Mouse (Mus musculus) stomach, embryonic 15.5 days (tissue): ENCODE measurements around the gene Nans. TPM values are rescaled to one million over a fixed set of nuclear protein-coding genes. Genes with fewer than 3 reads are reported as not detected.

ENCODE experiments used
- ATAC-seq: fragments of 200-750 bp; cut with Nextera tagmentation; 2 replicates; pipeline ENCODE4 v1.8.0; 2017; ENCODE audit warnings: low read depth, moderate number of reproducible peaks, moderate TSS enrichment; ENCODE audit not compliant: insufficient read depth, low FRiP score
- H3K27ac ChIP-seq: fragments of 300-500 bp; sonication (generic); 2 replicates; pipeline ENCODE4 v1.5.1; 2015; ENCODE audit warnings: mild to moderate bottlenecking, inconsistent platforms
- H3K27me3 ChIP-seq: fragments of 300-500 bp; sonication (generic); replicated peaks from 2 replicates; pipeline ENCODE4 v1.6.1; 2015; ENCODE audit warnings: inconsistent platforms
- H3K36me3 ChIP-seq: fragments of 300-500 bp; sonication (generic); 2 replicates; pipeline ENCODE4 v1.6.1; 2015; ENCODE audit warnings: inconsistent platforms
- H3K4me1 ChIP-seq: fragments of 300-500 bp; sonication (generic); 2 replicates; pipeline ENCODE4 v1.6.1; 2015; ENCODE audit warnings: inconsistent platforms
- H3K4me2 ChIP-seq: fragments of 300-500 bp; sonication (generic); 2 replicates; pipeline ENCODE4 v1.6.1; 2015; ENCODE audit warnings: mild to moderate bottlenecking, inconsistent platforms
- H3K4me3 ChIP-seq: fragments of 300-500 bp; sonication (generic); replicated peaks from 2 replicates; pipeline ENCODE4 v1.5.1; 2015; ENCODE audit warnings: inconsistent platforms
- H3K9ac ChIP-seq: fragments of 300-500 bp; sonication (generic); 2 replicates; pipeline ENCODE4 v1.6.1; 2015; ENCODE audit warnings: inconsistent platforms
- H3K9me3 ChIP-seq: fragments of 300-500 bp; sonication (generic); 2 replicates; pipeline ENCODE4 v1.6.1; 2016; ENCODE audit warnings: inconsistent platforms
- WGBS: fragments of 180-500 bp; shearing (Covaris S2); methylation state at CpG from one replicate; pipeline ENCODE4 v1.1.7; 2015; 5-methylcytosine and 5-hydroxymethylcytosine counted together
- polyA plus RNA-seq: library from polyadenylated mRNA; unstranded; fragments of >200 nt; fragmentation: Nextera tagmentation; extraction: Ambion mirVana; gene quantifications from 2 replicates; pipeline ENCODE4 v1.2.1, GENCODE M21; 2015

The Nans gene
- polyA plus RNA-seq, 1 experiment from 2014 or later, result 88.6 TPM

GRCm38 (mm10) chr4:46452855-46453719 is 36.0 kb upstream of the Nans start:
- Histone ChIP-seq H3K27ac (peak overlapping the region; percentile 96; the same call in 1 of the 2 replicates), H3K9ac (peak overlapping the region; percentile 21; the same call in 1 of the 2 replicates), H3K4me1 (peaks cover 20% of the 10 kb centered on the region), H3K27me3 (no peaks in the 10 kb centered on the region), H3K9me3 (no peaks in the 10 kb centered on the region), H3K4me3 (peak overlapping the region; percentile 82), H3K36me3 (no peaks in the 10 kb centered on the region), H3K4me2 (peak overlapping the region; percentile 76)
- 32% methylated on average over 13 of the region's 13 CpGs for WGBS
- no peak for ATAC-seq

GRCm38 (mm10) chr4:46454097-46454864 is 34.8 kb upstream of the Nans start:
- no peaks in the 10 kb centered on the region for H3K9me3 ChIP-seq
- H3K36me3 ChIP-seq, result no peaks in the 10 kb centered on the region
- peak overlapping the region; percentile 76 for H3K4me2 ChIP-seq
- no peaks in the 10 kb centered on the region for H3K27me3 ChIP-seq
- no peak overlapping the region for H3K9ac ChIP-seq
- WGBS, result 67% methylated on average over 5 of the region's 5 CpGs
- H3K4me3 ChIP-seq, result no peak overlapping the region
- no peak for ATAC-seq
- peaks cover 20% of the 10 kb centered on the region for H3K4me1 ChIP-seq
- no peak overlapping the region for H3K27ac ChIP-seq

DNA sequence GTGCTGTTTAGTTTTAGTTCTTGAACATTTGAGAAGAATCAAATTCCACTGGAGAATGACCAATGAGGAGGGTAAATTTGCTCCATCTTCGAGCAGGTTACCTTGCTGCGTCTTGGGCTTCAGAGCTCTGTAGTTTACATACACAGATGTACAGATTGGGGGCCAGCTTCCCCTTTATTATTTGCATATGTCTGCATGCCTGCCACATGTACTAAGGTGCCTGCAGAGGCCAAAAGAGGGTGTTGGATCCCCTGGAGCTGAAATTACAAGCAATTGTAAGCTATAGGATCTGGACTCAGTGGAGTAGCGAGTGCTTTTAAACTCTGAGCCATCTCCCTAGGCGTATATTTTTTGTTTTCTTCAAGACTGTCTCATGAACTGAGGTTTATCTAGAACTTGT is 32.3 kb upstream of the Nans start:
- Histone ChIP-seq H3K9ac (no peak overlapping the region), H3K9me3 (no peaks in the 10 kb centered on the region), H3K27ac (no peak overlapping the region), H3K4me1 (peaks cover 20% of the 10 kb centered on the region), H3K4me2 (no peak overlapping the region), H3K4me3 (no peak overlapping the region), H3K36me3 (peaks cover 6% of the 10 kb centered on the region; the same call in 1 of the 2 replicates), H3K27me3 (no peaks in the 10 kb centered on the region)
- ATAC-seq, result no peak
- 75% methylated on average over 4 of the region's 4 CpGs for WGBS

DNA sequence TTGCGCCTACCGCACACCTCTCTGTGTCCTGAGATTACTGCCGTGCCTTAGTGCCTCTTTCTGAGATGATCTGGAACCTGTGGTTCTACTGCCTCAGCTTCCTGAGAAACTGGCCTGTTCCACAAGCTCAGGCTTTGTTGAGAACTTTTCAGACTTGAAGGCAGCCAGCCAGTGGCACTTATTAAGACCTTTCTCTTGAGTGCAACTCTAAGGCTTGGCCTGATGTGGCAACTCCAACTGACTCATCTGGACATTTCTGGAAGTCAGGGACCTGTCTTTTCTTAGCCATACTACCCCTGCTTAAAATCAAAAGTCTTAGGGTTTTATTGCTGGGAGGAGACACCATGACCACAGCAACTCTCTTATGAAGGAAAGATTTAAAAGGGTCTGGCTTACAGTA is 31.9 kb upstream of the Nans start:
- Histone ChIP-seq H3K27me3 (no peaks in the 10 kb centered on the region), H3K27ac (no peak overlapping the region), H3K4me3 (no peak overlapping the region), H3K36me3 (peaks cover 6% of the 10 kb centered on the region), H3K4me1 (peaks cover 20% of the 10 kb centered on the region), H3K9ac (no peak overlapping the region), H3K4me2 (no peak overlapping the region), H3K9me3 (no peaks in the 10 kb centered on the region)
- ATAC-seq, result no peak
- 91% methylated on average over 3 of the region's 3 CpGs for WGBS

- Histone ChIP-seq H3K4me2 (no peak overlapping the region), H3K27ac (no peak overlapping the region), H3K4me1 (peaks cover 13% of the 10 kb centered on the region), H3K9ac (no peak overlapping the region), H3K9me3 (no peaks in the 10 kb centered on the region), H3K4me3 (no peak overlapping the region), H3K27me3 (no peaks in the 10 kb centered on the region), H3K36me3 (peaks cover 11% of the 10 kb centered on the region)
- ATAC-seq, result no peak
- WGBS, result 96% methylated on average over 2 of the region's 2 CpGs
These were observed 30.6 kb upstream of the Nans start for GRCm38 (mm10) chr4:46458411-46458810.

DNA sequence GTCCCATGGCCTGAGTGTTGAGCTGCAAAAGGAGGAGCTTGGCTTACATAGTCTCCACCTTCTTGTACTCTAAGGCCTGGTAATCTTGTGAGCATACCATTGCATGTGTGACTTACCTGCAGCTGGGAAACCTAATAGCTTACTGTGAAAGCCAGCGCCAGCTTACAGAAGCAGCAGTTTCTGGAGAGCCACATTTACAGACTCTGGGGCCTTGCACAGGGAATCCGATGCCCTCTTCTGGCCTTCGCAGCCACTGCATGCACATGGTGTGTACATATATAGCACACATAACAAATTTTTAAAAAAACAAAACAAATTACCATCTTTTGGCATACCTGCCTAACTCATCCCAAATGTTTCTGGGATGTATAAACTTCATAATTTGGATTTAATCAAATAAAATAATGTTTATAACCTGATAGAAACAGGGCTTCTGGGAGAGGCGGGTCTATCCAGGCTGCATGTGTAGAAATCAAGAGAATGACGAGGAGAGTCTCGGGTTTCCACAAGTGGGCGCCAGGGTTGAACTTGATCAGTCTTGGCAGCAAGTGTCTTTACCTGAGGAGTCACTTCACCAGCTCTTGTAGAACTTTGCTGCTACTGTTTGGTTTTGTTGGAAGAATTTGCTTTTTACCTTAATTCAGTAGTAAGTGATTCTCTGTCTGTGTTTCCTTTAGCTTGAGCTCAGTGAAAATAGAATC is 25.8 kb upstream of the Nans start:
- H3K4me2 ChIP-seq, result no peak overlapping the region
- no peak overlapping the region for H3K9ac ChIP-seq
- H3K36me3 ChIP-seq, result peaks cover 54% of the 10 kb centered on the region
- no peak for ATAC-seq
- H3K27ac ChIP-seq, result no peak overlapping the region
- no peaks in the 10 kb centered on the region for H3K4me1 ChIP-seq
- no peak overlapping the region for H3K4me3 ChIP-seq
- H3K27me3 ChIP-seq, result no peaks in the 10 kb centered on the region
- WGBS, result 83% methylated on average over 7 of the region's 7 CpGs
- H3K9me3 ChIP-seq, result no peaks in the 10 kb centered on the region

DNA sequence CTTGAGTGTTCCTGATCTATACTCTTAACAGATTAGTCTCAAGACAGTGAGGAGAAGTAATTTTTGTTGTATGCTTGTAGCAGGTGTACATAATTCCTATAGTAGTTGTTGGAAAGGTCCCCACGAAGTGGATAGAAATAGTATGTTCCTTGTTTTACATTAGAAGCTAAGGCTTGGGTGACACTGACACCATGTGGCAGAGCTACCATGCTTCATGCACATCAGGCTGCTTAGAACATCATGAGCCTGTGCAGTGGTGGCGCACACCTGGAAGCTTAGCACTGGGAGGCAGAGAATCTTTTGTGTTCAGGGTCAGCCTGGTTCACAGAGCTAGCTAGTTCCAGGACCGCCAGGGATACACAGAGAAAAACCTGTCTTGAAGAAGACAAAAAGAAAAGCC is 23.3 kb upstream of the Nans start:
- H3K36me3 ChIP-seq, result peaks cover 69% of the 10 kb centered on the region
- 83% methylated on average over 3 of the region's 3 CpGs for WGBS

DNA sequence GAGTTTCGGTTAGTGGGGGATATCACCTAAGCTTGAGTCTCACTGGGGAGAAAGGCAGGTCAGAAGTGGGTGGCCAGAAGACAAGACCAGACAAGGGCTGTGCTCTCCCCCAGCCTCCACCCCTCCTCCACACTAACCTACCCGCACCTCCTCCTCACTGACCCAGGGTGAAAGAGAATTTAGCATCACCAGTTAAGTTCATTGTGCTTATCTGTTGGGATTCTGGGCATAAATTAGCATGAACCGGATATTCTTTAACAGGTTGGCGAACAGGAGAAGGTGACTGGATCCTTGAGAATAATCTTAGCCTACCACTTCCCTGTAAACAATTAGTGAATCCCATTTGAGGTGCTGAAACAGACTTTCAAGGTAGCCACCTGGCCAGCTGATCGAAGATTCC is 13.9 kb upstream of the Nans start:
- H3K27ac ChIP-seq, result no peak overlapping the region
- 90% methylated on average over 5 of the region's 5 CpGs for WGBS
- no peak for ATAC-seq
- peaks cover 50% of the 10 kb centered on the region for H3K36me3 ChIP-seq
- H3K4me3 ChIP-seq, result no peak overlapping the region
- no peak overlapping the region for H3K4me2 ChIP-seq
- no peak overlapping the region for H3K9ac ChIP-seq
- no peaks in the 10 kb centered on the region for H3K27me3 ChIP-seq
- no peaks in the 10 kb centered on the region for H3K4me1 ChIP-seq
- no peaks in the 10 kb centered on the region for H3K9me3 ChIP-seq

More for the DNA sequence above, 23.3 kb upstream of the Nans start:
- no peaks in the 10 kb centered on the region for H3K9me3 ChIP-seq
- H3K9ac ChIP-seq, result no peak overlapping the region
- no peak overlapping the region for H3K27ac ChIP-seq
- H3K27me3 ChIP-seq, result no peaks in the 10 kb centered on the region
- no peak for ATAC-seq
- H3K4me2 ChIP-seq, result no peak overlapping the region
- no peak overlapping the region for H3K4me3 ChIP-seq
- no peaks in the 10 kb centered on the region for H3K4me1 ChIP-seq

- H3K9ac ChIP-seq, result no peak overlapping the region
- no peak overlapping the region for H3K4me3 ChIP-seq
- H3K9me3 ChIP-seq, result no peaks in the 10 kb centered on the region
- H3K4me1 ChIP-seq, result no peaks in the 10 kb centered on the region
- ATAC-seq, result no peak
- no peaks in the 10 kb centered on the region for H3K27me3 ChIP-seq
- H3K36me3 ChIP-seq, result peaks cover 19% of the 10 kb centered on the region
- no peak overlapping the region for H3K27ac ChIP-seq
- no peak overlapping the region for H3K4me2 ChIP-seq
- WGBS, result 90% methylated on average over 2 of the region's 2 CpGs
These were observed 10.0 kb upstream of the Nans start for GRCm38 (mm10) chr4:46479081-46479480.

GRCm38 (mm10) chr4:46485696-46486417 is 3.2 kb upstream of the Nans start:
- no peaks in the 10 kb centered on the region for H3K27me3 ChIP-seq
- H3K4me1 ChIP-seq, result peaks cover 3% of the 10 kb centered on the region
- no peaks in the 10 kb centered on the region for H3K9me3 ChIP-seq
- H3K9ac ChIP-seq, result no peak overlapping the region
- no peak for ATAC-seq
- no peak overlapping the region for H3K4me3 ChIP-seq
- no peaks in the 10 kb centered on the region for H3K36me3 ChIP-seq
- H3K4me2 ChIP-seq, result no peak overlapping the region
- 36% methylated on average over 14 of the region's 14 CpGs for whole genome bisulfite sequencing
- H3K27ac ChIP-seq, result no peak overlapping the region

DNA sequence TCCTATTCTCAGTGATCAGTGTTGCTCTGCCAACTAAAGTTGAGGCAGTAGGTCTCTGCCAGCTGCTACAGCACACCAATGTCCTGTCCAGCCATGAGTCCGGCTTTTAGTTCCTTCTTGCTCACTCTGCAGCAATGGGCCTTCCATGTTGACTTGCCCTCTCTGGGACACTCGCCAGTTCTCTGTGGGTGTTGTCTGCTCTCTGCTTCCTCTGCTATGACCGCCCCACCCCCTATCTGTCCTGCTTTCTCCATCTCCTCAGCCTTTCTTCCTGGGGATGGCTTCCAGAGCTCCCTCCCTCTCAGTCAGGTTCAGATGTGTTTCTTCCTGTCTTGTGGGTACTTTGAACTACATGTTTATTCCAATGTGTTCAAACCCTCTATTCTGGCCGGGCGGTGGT is 1.7 kb upstream of the Nans start:
- no peak overlapping the region for H3K4me2 ChIP-seq
- H3K9ac ChIP-seq, result no peak overlapping the region
- no peaks in the 10 kb centered on the region for H3K9me3 ChIP-seq
- H3K27me3 ChIP-seq, result no peaks in the 10 kb centered on the region
- 81% methylated on average over 5 of the region's 5 CpGs for WGBS
- no peak overlapping the region for H3K4me3 ChIP-seq
- no peak for ATAC-seq
- H3K36me3 ChIP-seq, result no peaks in the 10 kb centered on the region
- H3K4me1 ChIP-seq, result peaks cover 3% of the 10 kb centered on the region
- H3K27ac ChIP-seq, result no peak overlapping the region
